Mouse (Mus musculus) ES-E14 (cell line): ENCODE measurements around the gene Pih1d2. TPM values are rescaled to one million over a fixed set of nuclear protein-coding genes. Genes with fewer than 3 reads are reported as not detected.

ENCODE experiments used
- DNase-seq: peaks from one replicate; pipeline ENCODE4 v3.0.0-alpha.2; 2013; ENCODE audit warnings: low read depth, low spot score
- H3K27ac ChIP-seq: 2 replicates; pipeline ENCODE4 v1.5.1; 2012; ENCODE audit warnings: low read depth, mild to moderate bottlenecking, low read length, moderate library complexity, mixed read lengths; ENCODE audit not compliant: poor library complexity, insufficient read depth, severe bottlenecking
- H3K36me3 ChIP-seq: 2 replicates; pipeline ENCODE4 v1.6.1; 2012; ENCODE audit warnings: mild to moderate bottlenecking, low read length, moderate library complexity, mixed read lengths; ENCODE audit not compliant: control insufficient read depth, poor library complexity, insufficient read depth, severe bottlenecking
- H3K4me1 ChIP-seq, 2 experiments: fragments of 150-350 bp in 1 of 2; sonication (generic) in 1 of 2; 2 replicates each; pipeline ENCODE4 v1.6.1; 2012; ENCODE audit warnings: low read length in 2 of 2, mild to moderate bottlenecking in 1 of 2, mixed read lengths in 1 of 2; ENCODE audit not compliant: control insufficient read depth in 2 of 2, insufficient read depth in 2 of 2, poor library complexity in 1 of 2
- H3K4me3 ChIP-seq, 2 experiments: fragments of 150-350 bp in 1 of 2; sonication (generic) in 1 of 2; 2 replicates each; pipeline ENCODE4 v1.5.1; 2012; ENCODE audit warnings: low read length in 2 of 2, low read depth in 1 of 2, mild to moderate bottlenecking in 1 of 2, mixed read lengths in 1 of 2; ENCODE audit not compliant: insufficient read depth in 1 of 2, poor library complexity in 1 of 2, severe bottlenecking in 1 of 2
- H3K9ac ChIP-seq: 2 replicates; pipeline ENCODE4 v1.6.1; 2012; ENCODE audit warnings: low read depth, mild to moderate bottlenecking, low read length, mixed read lengths; ENCODE audit not compliant: poor library complexity, insufficient read depth, severe bottlenecking
- H3K9me3 ChIP-seq: fragments of 150-350 bp; sonication (generic); 2 replicates; pipeline ENCODE4 v1.6.1; 2012; ENCODE audit warnings: low read depth, mild to moderate bottlenecking, low read length; ENCODE audit not compliant: control insufficient read depth, insufficient read depth
- CHD2 ChIP-seq: IDR thresholded peaks from 2 replicates; pipeline ENCODE4 v1.6.1; 2014; ENCODE audit warnings: mild to moderate bottlenecking, low read depth, low read length, inconsistent platforms
- HCFC1 ChIP-seq: IDR thresholded peaks from 2 replicates; pipeline ENCODE4 v1.6.1; 2012; ENCODE audit warnings: low read length, inconsistent platforms, borderline replicate concordance; ENCODE audit not compliant: insufficient read depth
- MAFK ChIP-seq: IDR thresholded peaks from 2 replicates; pipeline ENCODE4 v1.6.1; 2014; ENCODE audit warnings: mild to moderate bottlenecking, low read depth, low read length, inconsistent platforms; ENCODE audit not compliant: insufficient read depth
- ZC3H11A ChIP-seq: IDR thresholded peaks from 2 replicates; pipeline ENCODE4 v1.6.1; 2012; ENCODE audit warnings: low read depth, mild to moderate bottlenecking, inconsistent platforms, low read length, borderline replicate concordance
- ZNF384 ChIP-seq: IDR thresholded peaks from 2 replicates; pipeline ENCODE4 v1.6.1; 2012; ENCODE audit warnings: low read depth, low read length, inconsistent platforms
- in situ Hi-C, 2 experiments: fragments of 600-800 bp; cut with MboI; formaldehyde crosslinking; loops; one replicate each; pipeline ENCODE4 v1.15.1; 2025; ENCODE audit warnings: low sequenced_read_pairs in 2 of 2, inconsistent platforms in 1 of 2; ENCODE audit not compliant: unreplicated experiment in 2 of 2
- total RNA-seq: library from RNA; depleted of rRNA; stranded (reverse); fragments of 300-350 nt; gene quantifications from 2 replicates; pipeline ENCODE4 v1.2.3, GENCODE M21; 2012

Pih1d2 gene
- total RNA-seq, 1 experiment: 2.3 TPM

- Histone ChIP-seq H3K36me3 (peaks cover 2% of the 10 kb centered on the region; the same call in 1 of the 2 replicates), H3K9me3 (no peaks in the 10 kb centered on the region), H3K4me3 (peak overlapping the region; percentile 83 to 100), H3K9ac (peak overlapping the region; percentile 89), H3K4me1 (peaks cover 2% of the 10 kb centered on the region in 2 experiments; a peak in 1 of 4 replicates), H3K27ac (no peak overlapping the region)
- in situ Hi-C loops: no loop called here
- DNase-seq: peak; percentile 30
- TF ChIP-seq CHD2 (no peak), ZNF384 (no peak), HCFC1 (no peak), MAFK (no peak), ZC3H11A (no peak)
Measured at GRCm38 (mm10) chr9:50658941-50659388, 41.8 kb downstream of the Pih1d2 start.

GRCm38 (mm10) chr9:50659392-50660217, 42.5 kb downstream of the Pih1d2 start, which contains the start of gene Dlat:
TSS of gene Dlat (minus strand) at chr9:50659780.
- Histone ChIP-seq H3K9ac (peak within 1 kb of the TSS; percentile 89), H3K36me3 (peaks cover 2% of the 10 kb centered on the region; the same call in 1 of the 2 replicates), H3K4me3 (peak within 1 kb of the TSS; percentile 83 to 100), H3K4me1 (peaks cover 2% of the 10 kb centered on the region in 2 experiments; a peak in 1 of 4 replicates), H3K9me3 (no peaks in the 10 kb centered on the region), H3K27ac (peak within 1 kb of the TSS; percentile 18; the same call in 1 of the 2 replicates)
- in situ Hi-C loops: no loop called here
- TF ChIP-seq HCFC1 (no peak), CHD2 (no peak), MAFK (no peak), ZC3H11A (no peak), ZNF384 (no peak)
- peak; percentile 70 for DNase-seq

- Histone ChIP-seq H3K27ac (peak overlapping the region; percentile 18; the same call in 1 of the 2 replicates), H3K9ac (no peak overlapping the region), H3K36me3 (peaks cover 2% of the 10 kb centered on the region; the same call in 1 of the 2 replicates), H3K4me3 (peak overlapping the region; percentile 3 to 100; a peak in 2 of 4 replicates), H3K9me3 (no peaks in the 10 kb centered on the region), H3K4me1 (peaks cover 2% of the 10 kb centered on the region in 2 experiments; a peak in 1 of 4 replicates)
- no peak for DNase-seq
- in situ Hi-C loops: no loop called here
- TF ChIP-seq ZNF384: 0 out of 2 replicates have a peak, but pooled peaks have one; percentile 17
- no peak for TF ChIP-seq CHD2
Measured at GRCm38 (mm10) chr9:50660431-50660830, 43.3 kb downstream of the Pih1d2 start.

- H3K4me1 ChIP-seq: peaks cover 2% of the 10 kb centered on the region in 2 experiments; a peak in 1 of 4 replicates
- no peak overlapping the region for H3K9ac ChIP-seq
- H3K9me3 ChIP-seq: no peaks in the 10 kb centered on the region
- no peak for DNase-seq
- no peaks in the 10 kb centered on the region for H3K36me3 ChIP-seq
- no peak overlapping the region for H3K4me3 ChIP-seq
- H3K27ac ChIP-seq: no peak overlapping the region
- no peak for TF ChIP-seq ZNF384
- TF ChIP-seq CHD2: no peak
- TF ChIP-seq HCFC1: no peak
- no peak for TF ChIP-seq MAFK
- no peak for TF ChIP-seq ZC3H11A
- in situ Hi-C loops: no loop called here
Measured at GRCm38 (mm10) chr9:50664826-50665225, 47.7 kb downstream of the Pih1d2 start.
